Mouse (Mus musculus): ENCODE measurements at regions not wholly inside any gene's neighbourhood (a gene's known extent, or its start where the extent isn't known, plus 50 kb on each side); places are given as distances from the start of the nearest gene placed in this dataset.

DNA sequence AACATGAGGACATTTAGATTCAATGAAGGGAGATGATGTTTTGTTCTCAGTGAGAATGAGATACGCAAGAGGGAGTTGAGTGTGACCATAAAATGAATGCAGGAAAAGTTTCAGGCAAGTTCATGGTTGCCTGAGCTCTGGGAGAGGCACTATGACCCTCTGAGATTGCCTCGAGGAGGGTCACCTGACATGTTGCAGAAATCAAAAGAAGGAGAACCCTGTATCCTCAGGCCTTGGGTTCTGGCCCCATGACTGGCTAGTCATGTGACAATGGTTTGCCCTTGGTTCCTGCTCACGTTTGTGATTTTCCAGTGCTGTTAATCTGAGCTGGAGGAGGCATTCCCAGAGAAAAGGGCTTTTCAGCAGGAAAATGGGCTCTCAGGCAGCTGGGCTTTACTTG is 98.9 kb downstream of the Mab21l3 start:
- DNase-seq = no peak

DNA sequence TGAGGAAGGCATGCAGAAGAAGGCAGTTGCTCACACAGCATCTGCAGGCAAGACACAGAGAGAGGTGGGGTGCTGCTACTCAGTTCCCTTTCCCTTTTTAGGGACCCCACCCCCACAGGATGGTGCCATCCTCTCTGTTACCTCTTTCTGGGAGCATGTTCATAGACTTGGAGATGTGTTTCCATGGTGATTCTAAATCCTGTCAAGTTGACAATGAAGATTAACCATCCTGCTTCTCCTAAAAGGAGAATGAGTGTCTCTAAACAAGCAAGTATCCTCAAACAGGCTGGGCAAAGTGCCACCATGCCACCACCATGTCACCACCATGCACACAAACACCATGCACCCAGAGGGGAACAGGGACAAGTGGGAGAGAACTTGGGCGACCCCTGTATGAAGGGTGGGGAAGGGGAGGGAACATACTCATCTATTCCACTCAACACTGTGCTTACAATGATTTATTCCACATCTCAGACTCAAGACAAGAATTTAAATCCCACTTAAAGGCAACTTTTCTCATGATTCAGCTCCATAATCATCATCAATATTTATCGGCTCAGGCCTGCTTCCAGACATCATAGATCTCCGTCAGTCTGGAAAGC is 99.6 kb downstream of the Mab21l3 start:
- DNase-seq = no peak

DNA sequence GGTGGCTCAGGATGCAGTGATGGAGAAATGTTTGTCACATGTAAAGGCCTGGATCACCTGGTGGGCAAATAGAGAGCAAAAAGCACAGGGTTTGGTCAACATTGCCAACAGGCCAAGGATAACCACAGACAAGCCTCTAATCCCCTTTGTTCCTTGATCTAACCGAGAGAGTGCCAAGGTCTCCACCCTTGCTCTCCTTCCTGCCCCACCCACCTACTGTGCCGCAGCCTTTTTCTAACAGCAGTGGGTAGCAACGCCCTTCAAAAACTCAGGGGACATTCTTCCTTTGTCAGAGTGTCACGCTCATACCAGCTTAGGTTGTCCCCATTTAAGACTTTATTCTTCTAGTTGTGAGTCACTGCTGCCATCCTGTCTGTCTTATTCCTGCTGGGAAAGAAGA is 100.6 kb downstream of the Mab21l3 start:
- DNase-seq = peak in 1 of 2 experiments; percentile 9

DNA sequence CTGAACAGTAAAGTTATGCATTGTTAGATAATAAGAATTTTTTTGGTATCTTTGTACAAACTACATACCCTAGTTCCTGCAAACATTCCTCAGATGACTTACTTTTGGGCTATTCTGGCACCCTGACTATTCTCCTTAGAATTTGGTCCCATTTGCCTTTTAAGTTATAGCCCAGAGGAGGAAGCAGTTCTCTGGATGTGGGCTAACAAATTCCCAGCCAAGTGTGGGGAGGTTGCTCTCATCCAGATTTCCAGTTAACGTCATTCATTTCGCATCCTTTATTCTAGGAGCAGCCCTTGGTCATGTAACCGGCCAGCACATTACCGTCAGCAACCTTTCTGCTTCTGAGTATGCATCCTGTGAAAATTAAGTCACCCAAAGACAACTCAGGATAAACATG is 107.9 kb downstream of the Mab21l3 start:
- no peak for DNase-seq

DNA sequence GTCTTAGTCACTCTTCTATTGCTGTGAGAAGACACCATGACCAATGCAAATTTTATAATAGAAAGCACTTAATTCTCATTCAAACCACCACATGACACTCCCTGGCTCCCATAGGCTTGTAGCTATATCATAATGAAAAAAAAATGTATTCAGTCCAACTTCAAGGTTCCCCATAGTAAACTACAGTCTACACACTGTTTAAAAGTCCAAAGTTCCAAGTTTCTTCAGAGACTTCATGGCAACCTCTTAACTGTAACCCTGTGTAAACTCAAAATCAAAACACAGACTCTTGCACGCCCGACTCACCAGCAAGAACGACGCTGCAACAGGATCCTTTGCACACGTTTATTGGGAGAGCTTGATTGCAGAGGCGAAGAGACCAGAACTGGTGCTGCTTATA is 111.6 kb downstream of the Mab21l3 start:
- DNase-seq = no peak

DNA sequence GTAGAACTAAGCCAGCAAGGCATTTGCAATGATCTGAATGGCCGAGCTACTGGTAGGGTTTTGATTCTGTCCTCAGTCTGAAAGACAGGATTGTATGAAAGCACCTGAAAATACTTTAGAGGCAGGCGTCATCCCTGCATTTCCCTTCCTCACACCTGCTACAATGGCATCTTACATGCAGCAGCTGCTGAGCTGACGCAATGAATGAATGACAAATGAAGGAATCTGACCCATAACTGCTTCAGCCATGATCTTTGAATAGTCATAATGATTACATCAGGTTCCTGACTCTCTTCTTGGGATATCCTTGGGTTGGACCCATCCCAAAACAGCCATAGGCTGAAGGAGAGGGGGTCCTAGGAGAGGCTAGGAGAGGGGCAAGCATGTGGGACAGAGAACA is 119.7 kb downstream of the Mab21l3 start:
- no peak for DNase-seq

DNA sequence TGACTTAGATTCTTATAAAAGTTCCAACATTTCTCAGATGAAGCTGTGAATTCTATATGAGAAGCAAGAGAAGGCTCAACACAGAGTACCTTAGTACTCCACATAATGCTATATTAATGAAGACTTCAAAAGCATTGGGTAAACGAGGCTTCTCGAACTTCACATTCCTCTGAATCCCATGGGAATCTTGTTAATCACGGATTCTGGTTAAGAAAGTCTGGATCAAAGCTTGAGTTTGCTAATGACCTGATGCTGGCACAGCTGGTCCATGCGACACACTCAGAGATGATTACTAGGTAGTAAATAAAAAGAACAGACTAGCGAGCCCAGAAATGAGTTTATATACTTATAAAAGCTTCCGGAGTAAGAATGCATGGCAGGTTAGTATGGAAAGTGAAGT is 118.4 kb upstream of the Atp1a1 start:
- no peak for DNase-seq

DNA sequence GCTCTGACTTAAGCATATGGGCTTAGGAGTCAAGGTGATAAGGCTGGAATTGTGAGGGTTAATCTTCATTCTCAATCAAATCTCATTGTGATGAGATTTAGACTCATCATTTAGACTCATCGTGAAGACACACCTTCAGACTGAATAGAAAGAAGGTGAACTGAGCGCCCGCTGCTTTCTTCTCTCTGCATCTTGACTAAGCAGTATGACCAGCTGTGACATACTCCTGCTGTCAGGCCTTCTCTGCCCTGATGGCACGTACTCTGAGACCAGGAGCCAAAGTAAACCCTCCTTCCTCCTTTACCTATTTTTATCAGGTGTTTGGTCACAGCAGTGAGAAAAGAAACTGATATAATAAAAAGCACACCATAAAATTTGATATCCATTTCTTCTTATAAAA is 117.5 kb upstream of the Atp1a1 start:
- DNase-seq = no peak

DNA sequence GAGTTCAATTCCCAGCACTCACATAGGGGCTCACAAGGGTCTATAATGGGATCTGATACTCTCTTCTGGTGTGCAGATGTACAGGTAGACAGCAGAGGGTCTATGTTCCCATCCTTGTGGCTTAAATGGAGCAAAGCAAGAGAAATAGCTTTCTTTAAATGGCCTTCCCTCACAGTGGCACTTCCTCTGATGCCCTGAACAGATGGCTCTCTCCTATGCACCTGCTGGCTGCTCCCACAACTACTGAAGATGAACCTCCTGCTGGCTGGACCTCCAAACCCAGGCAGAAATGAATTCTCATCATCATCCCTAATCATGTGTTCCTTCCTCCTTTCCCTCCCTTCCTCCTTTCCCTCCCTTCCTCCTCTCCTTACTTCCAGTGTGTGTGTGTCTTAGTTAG is 110.9 kb upstream of the Atp1a1 start:
- DNase-seq = no peak

DNA sequence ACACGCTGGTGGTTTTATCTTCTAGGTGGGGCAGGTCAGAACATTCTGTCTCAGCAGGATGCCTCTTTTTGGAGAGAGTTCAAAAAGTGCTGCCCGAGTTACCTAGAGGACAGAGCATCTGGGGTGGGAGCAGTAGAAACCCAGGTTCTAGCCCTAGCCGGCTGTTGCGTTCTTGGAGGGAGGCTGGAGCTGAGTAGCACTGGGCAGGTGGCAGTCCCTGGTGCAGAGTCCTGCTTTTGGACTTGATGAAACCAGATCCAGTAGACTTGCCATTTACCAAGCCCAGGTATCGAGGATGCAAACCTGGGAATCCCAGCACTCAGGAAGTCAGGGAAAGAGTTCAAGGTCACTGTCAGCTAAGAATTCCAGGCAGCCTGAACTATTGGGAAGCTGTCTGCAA is 110.3 kb upstream of the Atp1a1 start:
- DNase-seq = no peak

DNA sequence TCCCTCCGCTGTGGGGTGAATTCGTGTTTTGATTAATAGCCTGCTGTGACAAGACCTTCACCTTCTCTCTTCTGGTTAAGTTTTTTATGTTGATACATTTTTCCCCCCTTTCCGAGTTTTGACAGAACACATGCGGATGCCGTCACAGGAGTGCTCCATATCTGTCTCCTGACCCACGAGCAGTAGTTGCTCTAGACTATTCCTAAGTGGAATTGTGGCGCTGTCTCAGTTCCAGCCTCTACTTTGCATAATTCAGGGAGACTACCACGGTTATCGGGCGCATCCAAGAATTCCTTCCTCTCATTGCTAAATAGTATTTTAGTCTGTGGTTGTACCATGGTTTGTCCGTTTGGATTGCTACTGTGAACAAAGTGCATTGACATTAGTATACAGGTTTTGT is 109.2 kb upstream of the Atp1a1 start:
- DNase-seq = no peak

DNA sequence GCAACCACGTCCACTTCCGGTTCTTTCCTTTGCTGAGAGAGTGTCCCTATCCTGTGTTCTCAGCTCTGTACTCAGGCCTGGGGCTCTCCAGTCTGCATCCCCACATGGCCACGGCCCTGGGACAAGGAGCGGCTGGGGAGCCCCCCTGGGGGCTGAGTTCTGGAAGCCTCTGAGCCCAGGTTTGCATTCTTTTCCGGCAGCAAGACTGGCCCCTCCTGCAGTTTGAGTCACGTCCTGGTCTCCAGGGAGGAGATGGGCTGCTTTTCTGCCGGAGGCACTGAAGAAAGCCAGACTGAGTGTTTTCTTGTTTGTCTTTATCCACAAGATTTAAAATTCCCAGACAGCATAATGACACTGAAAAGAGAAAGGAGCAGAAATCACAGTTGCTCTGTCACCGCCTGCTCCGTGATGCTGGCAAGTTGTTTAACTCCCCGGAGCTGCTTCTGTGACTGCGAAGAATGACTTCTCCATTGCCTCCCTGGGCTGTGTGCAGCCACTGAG is 108.7 kb upstream of the Atp1a1 start:
- no peak for DNase-seq

DNA sequence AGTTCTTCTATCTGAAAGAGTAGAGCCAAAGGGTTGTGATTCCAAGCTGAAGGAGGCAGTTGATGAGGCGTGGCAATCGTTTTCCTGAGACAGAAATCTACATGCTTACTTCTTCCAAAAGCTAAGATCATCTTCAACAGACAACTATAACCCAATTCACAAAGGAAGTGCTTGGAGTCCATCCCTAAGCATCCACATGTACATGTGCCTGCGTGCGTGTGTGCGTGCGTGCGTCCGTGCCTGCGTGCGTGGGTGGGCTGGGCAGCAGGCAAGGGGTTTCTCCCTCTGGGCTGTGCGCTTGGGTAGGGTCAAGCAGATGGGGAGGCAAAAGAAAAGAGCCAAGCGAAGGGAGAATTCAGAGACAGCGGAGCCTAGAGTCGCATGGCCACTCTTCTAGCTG is 108.2 kb upstream of the Atp1a1 start:
- DNase-seq = no peak

DNA sequence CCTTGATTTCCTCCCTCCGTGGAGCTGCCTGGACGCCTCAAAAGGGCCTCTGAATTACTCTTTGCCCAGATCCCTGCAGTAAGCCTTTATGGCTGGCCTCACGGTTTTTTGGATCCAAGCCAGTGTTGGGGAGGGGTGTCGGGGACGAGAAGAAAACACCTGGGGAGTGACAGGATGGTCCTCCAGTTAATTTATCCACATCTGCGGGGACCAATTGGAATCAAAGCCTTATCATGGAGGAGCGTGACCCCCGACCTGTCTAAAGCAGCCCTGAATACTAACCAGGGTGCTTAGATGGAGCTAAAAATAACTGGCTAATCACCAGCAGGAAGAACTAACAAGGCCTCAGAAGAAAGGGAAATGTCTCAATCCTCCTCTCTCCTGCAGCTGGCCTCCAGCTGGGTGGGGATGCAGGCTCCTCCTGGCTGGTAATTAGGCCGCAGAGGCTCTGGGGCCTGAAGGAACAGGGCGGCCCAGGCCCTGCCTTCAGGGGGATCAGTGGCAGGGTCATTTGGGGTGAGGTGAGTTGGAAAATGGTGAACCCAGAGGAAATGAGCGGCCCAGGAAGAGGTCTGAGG is 107.2 kb upstream of the Atp1a1 start:
- no peak for DNase-seq

DNA sequence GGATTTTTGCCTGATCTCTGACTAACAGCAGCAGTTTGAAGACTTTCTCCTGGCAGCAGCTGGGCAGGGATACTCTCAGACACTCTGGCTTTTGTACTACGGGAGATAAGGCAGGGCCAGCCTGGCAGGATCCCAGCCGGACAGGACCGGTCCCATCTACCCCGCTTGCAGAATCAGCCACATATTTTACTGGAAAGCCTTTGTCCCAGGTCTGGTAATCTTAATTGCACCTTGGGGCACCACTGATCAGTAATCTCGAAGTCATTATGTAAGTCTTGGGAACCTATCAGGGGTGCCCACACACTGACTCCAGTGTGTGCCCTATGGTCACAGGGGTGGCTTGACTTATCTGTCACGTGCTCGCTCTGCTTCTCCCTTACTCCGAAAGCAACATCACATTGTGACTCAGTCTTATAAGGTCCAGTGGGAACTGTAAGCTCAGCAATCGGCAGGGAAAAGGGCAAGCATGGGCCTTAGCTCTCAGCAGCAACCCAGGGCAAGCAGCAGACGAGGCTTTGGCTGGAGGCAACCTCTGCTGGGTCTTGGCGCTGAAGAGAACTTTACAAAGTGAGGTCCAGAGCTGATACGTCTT is 105.0 kb upstream of the Atp1a1 start:
- DNase-seq = no peak

DNA sequence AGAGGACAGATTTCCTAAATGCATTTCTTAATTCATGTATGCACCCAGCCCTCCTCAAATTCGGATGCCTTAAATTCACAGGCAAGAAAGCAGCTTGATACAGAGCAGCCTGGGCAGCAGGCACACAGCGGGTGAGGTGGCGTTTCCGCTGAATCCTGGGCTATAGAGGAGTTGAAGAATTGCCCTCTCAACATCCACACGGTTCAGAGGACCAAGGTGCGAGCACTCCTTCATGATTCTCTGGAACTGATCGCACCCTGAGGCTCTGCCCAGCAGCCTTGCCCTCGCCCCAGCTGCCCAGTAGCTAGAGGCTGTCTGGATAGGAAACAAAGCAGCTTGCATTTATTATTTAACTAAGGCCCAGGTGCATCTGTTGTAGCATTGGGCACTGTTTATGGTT is 104.3 kb upstream of the Atp1a1 start:
- no peak for DNase-seq

DNA sequence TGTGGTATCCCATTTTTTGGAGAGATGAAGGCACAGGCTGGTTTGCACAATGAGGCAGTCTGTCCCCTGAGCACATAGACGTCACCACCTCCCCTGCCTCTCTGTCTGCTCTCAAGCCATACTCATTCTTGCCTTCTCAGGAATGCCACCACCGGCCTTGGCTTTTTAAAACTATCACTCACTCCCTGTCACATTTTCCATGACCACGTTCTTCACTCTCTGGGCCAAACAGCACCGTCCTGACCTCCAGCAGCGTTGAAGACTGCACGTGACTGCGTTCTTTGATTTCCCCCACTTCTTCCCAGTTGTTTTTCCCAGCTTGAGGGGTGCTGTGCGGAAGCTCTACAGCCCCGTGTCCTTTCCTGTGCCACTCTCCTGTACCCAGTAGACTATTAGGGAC is 100.4 kb upstream of the Atp1a1 start:
- no peak for DNase-seq

DNA sequence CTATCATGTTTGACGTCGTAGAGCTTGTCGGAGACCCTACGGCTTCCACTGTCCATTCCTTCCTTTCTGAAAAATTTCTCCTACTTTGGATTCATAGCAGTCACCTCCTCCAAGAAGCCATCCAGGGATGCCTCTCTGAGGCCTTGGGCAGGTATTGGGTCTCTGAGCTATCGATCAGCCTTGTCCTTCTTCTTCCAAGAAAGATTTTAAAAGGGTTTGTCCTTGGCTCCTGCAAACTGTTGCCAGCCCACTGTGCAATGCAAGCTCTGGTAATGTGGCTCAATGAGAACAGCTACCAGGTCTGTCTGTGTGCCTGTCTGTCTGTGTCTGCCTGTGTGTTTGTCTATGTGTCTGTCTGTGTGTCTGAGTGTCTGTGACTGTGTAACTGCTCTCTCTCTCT is 99.8 kb upstream of the Atp1a1 start:
- no peak for DNase-seq

DNA sequence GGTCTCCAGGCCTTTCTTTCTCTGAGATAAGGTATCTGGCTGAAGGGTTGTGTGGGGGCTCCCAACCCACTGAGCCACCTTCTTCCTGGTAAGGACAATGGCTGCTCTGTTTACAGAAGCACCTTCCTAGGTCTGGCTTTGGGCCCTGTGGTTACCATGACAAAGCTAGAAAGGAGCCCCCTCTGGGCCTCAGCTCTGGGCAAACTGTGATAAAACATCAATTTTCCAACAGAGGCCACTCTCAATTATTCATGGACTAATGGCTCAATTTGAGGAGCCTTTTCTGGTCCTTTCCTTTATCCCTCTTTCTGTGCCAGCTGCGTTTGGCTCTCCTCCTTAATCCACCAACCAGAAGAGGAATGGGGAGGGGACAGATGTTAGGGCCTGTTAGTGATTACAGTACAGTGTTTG is 97.3 kb upstream of the Atp1a1 start:
- no peak for DNase-seq

DNA sequence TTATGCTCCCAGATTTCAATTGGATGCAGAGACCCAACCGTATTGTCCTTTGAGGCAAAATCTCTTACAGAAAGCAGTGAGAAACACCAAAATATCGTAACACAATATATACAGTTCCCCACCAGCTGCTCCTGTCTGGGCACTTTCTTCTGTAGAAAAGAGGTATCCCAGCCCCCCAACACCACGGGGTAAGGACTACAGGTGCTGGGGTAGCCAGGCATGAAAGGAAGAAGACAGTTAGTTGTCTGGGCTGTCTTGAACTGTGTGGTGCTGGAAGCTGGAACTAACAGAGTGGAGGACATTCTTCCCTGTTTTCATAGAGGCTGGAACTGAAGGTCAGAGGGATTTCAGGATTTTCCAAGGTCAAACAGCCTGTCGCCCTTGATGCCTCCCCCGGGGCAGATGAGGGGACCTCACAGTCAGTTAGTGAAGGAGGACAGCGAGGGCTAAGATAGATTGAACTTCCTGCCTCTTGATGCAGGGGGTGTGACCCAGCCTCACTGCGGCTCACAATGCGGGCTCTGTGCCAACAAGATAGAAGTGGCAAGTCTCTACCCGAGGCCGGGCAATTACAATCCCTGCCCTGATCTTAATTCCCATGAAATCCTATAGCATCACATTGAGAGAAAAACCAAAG is 96.6 kb upstream of the Atp1a1 start:
- DNase-seq = peak; percentile 46 to 62

DNA sequence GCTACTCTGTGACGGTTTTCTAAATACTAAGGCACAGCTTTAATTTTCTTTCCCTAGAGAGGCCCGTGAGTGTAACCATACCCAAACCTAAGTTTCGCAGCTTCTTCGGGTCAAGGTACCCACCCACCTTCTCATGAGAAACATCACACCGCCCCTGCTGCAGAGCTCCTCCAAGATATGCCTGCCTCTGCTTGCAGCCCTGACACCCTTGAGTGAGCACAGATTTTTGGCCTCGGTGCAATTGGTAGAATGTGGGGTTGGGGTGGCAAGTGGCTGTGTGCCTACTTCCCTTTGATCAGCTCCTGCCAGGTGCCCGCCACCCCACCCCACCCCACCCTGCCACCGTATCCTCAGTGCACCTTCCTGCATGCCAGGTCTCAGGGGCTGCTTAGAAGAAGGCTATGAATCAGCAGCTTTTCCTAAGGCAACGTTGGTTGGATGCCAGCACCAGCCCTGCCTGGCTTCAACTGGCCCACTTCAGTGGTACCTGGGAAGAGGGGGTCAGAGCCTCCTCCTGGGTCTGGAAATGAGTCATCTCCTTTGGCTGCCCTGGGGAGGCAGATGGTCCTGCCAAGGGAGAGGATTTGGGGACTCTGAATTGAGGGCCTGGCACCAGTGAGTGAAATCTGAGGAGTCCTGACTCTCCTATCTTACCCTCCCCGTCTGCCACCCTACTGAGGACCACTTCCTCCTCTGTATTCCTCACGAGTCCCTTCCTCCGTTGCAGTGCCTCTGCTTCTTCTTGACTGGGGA is 95.6 kb upstream of the Atp1a1 start:
- peak in 1 of 2 experiments; percentile 34 for DNase-seq

DNA sequence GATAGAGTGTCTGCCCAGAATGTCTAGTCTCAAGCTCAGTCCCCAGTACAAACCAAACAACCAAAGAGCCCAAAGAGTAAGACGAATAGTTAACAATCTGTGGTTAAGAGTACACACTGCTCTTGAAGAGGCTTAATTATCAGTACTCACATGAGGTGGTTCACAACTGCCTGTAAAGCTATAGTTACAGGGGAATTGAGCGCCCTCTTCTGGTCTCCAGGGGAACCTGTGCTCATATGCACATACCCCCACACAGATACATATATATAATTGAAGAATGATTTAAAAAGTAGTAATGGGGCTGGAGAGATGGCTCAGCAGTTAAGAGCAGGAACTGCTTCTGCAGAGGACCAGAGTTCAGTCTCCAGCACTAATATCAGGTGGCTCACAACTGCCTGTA is 92.3 kb upstream of the Atp1a1 start:
- no peak for DNase-seq

DNA sequence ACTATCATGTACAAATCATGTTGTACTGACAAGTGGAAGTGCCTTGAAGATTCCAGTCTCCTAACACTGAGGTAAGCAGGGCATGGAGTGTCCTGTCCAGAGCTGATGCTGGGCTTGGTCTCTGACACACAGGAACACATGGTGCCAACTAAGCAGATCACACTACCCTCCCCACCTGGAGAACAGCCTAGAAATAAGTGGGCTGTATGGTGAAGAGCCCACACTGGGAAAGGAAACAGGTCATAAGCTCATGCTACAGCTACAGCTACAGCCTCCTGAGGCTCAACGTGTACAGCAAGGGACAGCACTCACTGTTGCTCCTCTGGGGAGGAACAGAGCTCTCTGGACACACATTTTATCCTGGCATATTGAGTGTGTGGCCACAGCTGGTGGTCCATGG is 89.8 kb upstream of the Atp1a1 start:
- no peak for DNase-seq
